Mouse (Mus musculus): ENCODE data around the gene Apol11b.

- TF ChIP-seq CTCF (IDR thresholded peaks at IDR 0.05; ENCODE audit: low read depth) (no peak), EP300 (IDR thresholded peaks at IDR 0.05; ENCODE audit: low read depth) (no peak)
These were observed 18.4 kb downstream of the Apol11b start for GRCm38 (mm10) chr15:77624710-77625109.
